In the genomic region with DNA sequence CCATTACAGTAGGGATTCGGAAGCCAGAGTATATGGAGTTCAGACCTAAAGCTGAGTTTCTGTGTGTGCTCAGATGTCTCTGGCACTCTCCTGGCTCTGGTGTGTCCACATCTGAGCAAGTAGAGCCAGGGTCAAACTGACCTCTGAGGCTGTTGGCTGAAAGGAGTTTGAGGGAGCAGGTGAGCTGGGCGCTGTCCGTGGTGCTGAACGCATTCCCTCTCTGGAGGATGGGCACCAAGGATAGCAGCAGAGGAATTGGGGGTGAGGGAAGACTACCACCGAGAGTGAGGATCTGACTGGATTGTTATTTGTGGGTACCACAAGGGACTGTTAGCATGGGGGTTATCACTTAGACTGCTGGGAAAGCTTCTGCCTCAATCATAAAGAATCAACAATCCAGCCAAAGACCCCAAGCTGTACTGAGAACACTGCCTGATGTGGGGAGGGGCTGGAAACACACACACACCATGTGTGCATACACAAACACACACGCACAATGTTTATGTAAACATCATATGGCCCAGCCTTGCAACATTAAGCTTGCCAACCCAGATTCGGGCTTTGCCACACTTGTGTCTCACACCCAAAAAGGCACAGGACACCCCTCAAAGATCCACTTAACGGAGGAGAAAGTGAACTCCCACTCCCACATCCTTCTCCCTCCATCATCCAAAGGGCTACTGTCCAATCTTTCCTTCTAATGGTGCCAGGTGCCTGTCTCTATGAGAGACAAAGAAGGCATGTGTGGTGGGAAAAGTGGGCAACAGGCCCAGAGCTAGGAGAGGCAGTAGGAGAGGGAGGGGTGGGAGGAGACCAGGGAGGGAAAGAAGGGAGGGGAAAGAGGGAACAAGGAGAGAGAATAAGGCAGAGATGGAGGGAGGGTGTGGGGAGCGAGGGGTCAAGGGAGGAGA, we compare ENCODE assay signal across 8 mouse cellular contexts. TPM values are rescaled to one million over a fixed set of nuclear protein-coding genes. Genes with fewer than 3 reads are reported as not detected.
DNase-seq lines count a peak whose midpoint lies in the region; ATAC-seq lines count a peak whose summit lies in the region.
"Had no signal": no experiment of that assay in that cellular context is flagged by ENCODE, and none has a peak within 500 bp of the region (broad histone marks: within the 10 kb centered on the region; RNA-seq: fewer than 3 reads in every experiment).

No protein-coding gene starts in this region.

- H3K27ac ChIP-seq in midbrain, embryonic 10.5 days (replicated peaks), result no peak overlapping the region
- no peak overlapping the region for H3K27ac ChIP-seq in midbrain, embryonic 16.5 days (ENCODE audit: low read length)
- H3K27ac ChIP-seq in forebrain, embryonic 14.5 days (ENCODE audit: low read depth, low read length), result no peak overlapping the region
- no peak overlapping the region for H3K27ac ChIP-seq in midbrain, embryonic 14.5 days (replicated peaks; ENCODE audit: low read depth, low read length)

- no peaks in the 10 kb centered on the region for H3K9me3 ChIP-seq in midbrain, embryonic 10.5 days (replicated peaks)
- H3K9me3 ChIP-seq in midbrain, embryonic 16.5 days (replicated peaks; ENCODE audit: control insufficient read depth, low read length, poor library complexity, severe bottlenecking), result no peaks in the 10 kb centered on the region
- no peaks in the 10 kb centered on the region for H3K9me3 ChIP-seq in forebrain, embryonic 14.5 days (replicated peaks; ENCODE audit: control insufficient read depth, low read length)
- no peaks in the 10 kb centered on the region for H3K9me3 ChIP-seq in midbrain, embryonic 14.5 days (ENCODE audit: control insufficient read depth, low read length)

- DNase-seq in midbrain, embryonic 10.5 days (ENCODE audit: low spot score), result peak; percentile 60
- DNase-seq in adrenal gland, postnatal 14 days, result peak; percentile 73
- DNase-seq in forebrain, embryonic 14.5 days (ENCODE audit: low spot score), result peak; percentile 92
- DNase-seq in kidney, postnatal 10 days, result peak; percentile 86
- DNase-seq in midbrain, embryonic 14.5 days, result peak; percentile 43
- peak; percentile 15 to 34 for DNase-seq in urinary bladder, postnatal 36 days (ENCODE audit: low spot score in 2 of 2)

- ATAC-seq in midbrain, embryonic 16.5 days, result no peak; the same call in 1 of the 2 replicates
- peak; percentile 91 for ATAC-seq in forebrain, embryonic 14.5 days
- no peak for ATAC-seq in midbrain, embryonic 14.5 days (ENCODE audit: low FRiP score, low TSS enrichment)

- WGBS in midbrain, embryonic 10.5 days, result 44% methylated on average over 9 of the region's 9 CpGs
- WGBS in midbrain, embryonic 16.5 days, result 51% methylated on average over 9 of the region's 9 CpGs
- WGBS in forebrain, embryonic 14.5 days, result 29% methylated on average over 9 of the region's 9 CpGs
- 51% methylated on average over 9 of the region's 9 CpGs for WGBS in midbrain, embryonic 14.5 days

- no peak overlapping the region for H3K4me2 ChIP-seq in midbrain, embryonic 16.5 days (ENCODE audit: low read length)
- no peak overlapping the region for H3K4me2 ChIP-seq in forebrain, embryonic 14.5 days (ENCODE audit: low read length)
- H3K4me2 ChIP-seq in midbrain, embryonic 14.5 days (ENCODE audit: low read length), result no peak overlapping the region

- no peaks in the 10 kb centered on the region for H3K4me1 ChIP-seq in midbrain, embryonic 10.5 days
- H3K4me1 ChIP-seq in midbrain, embryonic 16.5 days (ENCODE audit: control insufficient read depth, insufficient read depth, low read length), result 0 out of 2 replicates have a peak, but pooled peaks cover 2% of the 10 kb centered on the region
- H3K4me1 ChIP-seq in forebrain, embryonic 14.5 days (ENCODE audit: control insufficient read depth, insufficient read depth, low read length), result peaks cover 4% of the 10 kb centered on the region; the same call in 1 of the 2 replicates
- no peaks in the 10 kb centered on the region for H3K4me1 ChIP-seq in midbrain, embryonic 14.5 days (ENCODE audit: control insufficient read depth, insufficient read depth, low read length)

- H3K9ac ChIP-seq in midbrain, embryonic 16.5 days (ENCODE audit: low read depth, low read length), result no peak overlapping the region
- H3K9ac ChIP-seq in forebrain, embryonic 14.5 days (ENCODE audit: low read length), result no peak overlapping the region
- H3K9ac ChIP-seq in midbrain, embryonic 14.5 days (replicated peaks; ENCODE audit: low read length), result no peak overlapping the region

- no peak overlapping the region for H3K4me3 ChIP-seq in midbrain, embryonic 10.5 days
- H3K4me3 ChIP-seq in midbrain, embryonic 16.5 days (ENCODE audit: low read depth, low read length), result no peak overlapping the region
- H3K4me3 ChIP-seq in forebrain, embryonic 14.5 days (ENCODE audit: low read depth, low read length), result no peak overlapping the region
- no peak overlapping the region for H3K4me3 ChIP-seq in midbrain, embryonic 14.5 days (replicated peaks; ENCODE audit: low read depth, low read length)
- H3K4me3 ChIP-seq: erythroblast, embryonic 14.5 days had no signal

- H3K36me3 ChIP-seq in midbrain, embryonic 10.5 days, result no peaks in the 10 kb centered on the region
- H3K36me3 ChIP-seq in midbrain, embryonic 16.5 days (ENCODE audit: control insufficient read depth, insufficient read depth, low read length), result no peaks in the 10 kb centered on the region
- H3K36me3 ChIP-seq in forebrain, embryonic 14.5 days (ENCODE audit: control insufficient read depth, insufficient read depth, low read length), result no peaks in the 10 kb centered on the region
- H3K36me3 ChIP-seq in midbrain, embryonic 14.5 days (ENCODE audit: control insufficient read depth, insufficient read depth, low read length), result no peaks in the 10 kb centered on the region

- no peaks in the 10 kb centered on the region for H3K27me3 ChIP-seq in midbrain, embryonic 10.5 days (ENCODE audit: low read depth, poor library complexity, severe bottlenecking)
- H3K27me3 ChIP-seq in midbrain, embryonic 16.5 days (ENCODE audit: control insufficient read depth, insufficient read depth, low read depth, low read length), result no peaks in the 10 kb centered on the region
- H3K27me3 ChIP-seq in forebrain, embryonic 14.5 days (replicated peaks; ENCODE audit: control insufficient read depth, insufficient read depth, low read length), result peaks cover 44% of the 10 kb centered on the region
- H3K27me3 ChIP-seq in midbrain, embryonic 14.5 days (ENCODE audit: control insufficient read depth, insufficient read depth, low read length), result no peaks in the 10 kb centered on the region

RNA-seq across cellular contexts. Expression of a gene that starts 57.8 kb away (rescaled TPM):
- polyA plus RNA-seq in midbrain, embryonic 10.5 days (2016; fragmentation: Nextera tagmentation; extraction: Ambion mirVana), result 2.8 and 6.4 TPM in 2 replicates
- 71.0 and 83.0 TPM in 2 replicates for polyA plus RNA-seq in midbrain, embryonic 16.5 days (2015; fragmentation: Nextera tagmentation; extraction: Ambion mirVana)
- 1.4 and 3.0 TPM in 2 replicates for total RNA-seq in adrenal gland, postnatal 14 days (2021)
- 19.0 and 26.7 TPM in 2 replicates for polyA plus RNA-seq in forebrain, embryonic 14.5 days (2014; fragmentation: Nextera tagmentation; extraction: Ambion mirVana)
- 49.4 and 72.2 TPM in 2 replicates for polyA plus RNA-seq in midbrain, embryonic 14.5 days (2014; fragmentation: Nextera tagmentation; extraction: Ambion mirVana)
- polyA plus RNA-seq: erythroblast, embryonic 14.5 days had no signal

Comparison
In these comparisons a context has a peak if more than half of its experiments do, and no peak if none do; other contexts are left out.
1. DNase-seq: peak in every context shown above with its lines; median percentile 92 in forebrain, embryonic 14.5 days; 86 in kidney, postnatal 10 days; 73 in adrenal gland, postnatal 14 days; 60 in midbrain, embryonic 10.5 days; 43 in midbrain, embryonic 14.5 days; 24 in urinary bladder, postnatal 36 days.